Mouse (Mus musculus) embryonic facial prominence, embryonic 15.5 days (tissue): Measurements from ENCODE around the gene Cep68. TPM values are rescaled to one million over a fixed set of nuclear protein-coding genes. Genes with fewer than 3 reads are reported as not detected.
A peak's percentile ranks its signal among the peaks of the same experiment; 100 is the strongest.

ENCODE experiments used
- ATAC-seq: fragments of 200-750 bp; cut with Nextera tagmentation; 2 replicates; pipeline ENCODE4 v1.8.0; 2017; ENCODE audit warnings: low read depth, moderate TSS enrichment; ENCODE audit not compliant: insufficient number of reproducible peaks, low FRiP score, low TSS enrichment
- H3K27ac ChIP-seq: fragments of 300-500 bp; sonication (generic); replicated peaks from 2 replicates; pipeline ENCODE4 v1.5.1; 2015; ENCODE audit warnings: mild to moderate bottlenecking, inconsistent platforms
- H3K27me3 ChIP-seq: fragments of 300-500 bp; sonication (generic); 2 replicates; pipeline ENCODE4 v1.6.1; 2015; ENCODE audit warnings: inconsistent platforms
- H3K36me3 ChIP-seq: fragments of 300-500 bp; sonication (generic); 2 replicates; pipeline ENCODE4 v1.6.1; 2015; ENCODE audit warnings: mild to moderate bottlenecking, inconsistent platforms
- H3K4me1 ChIP-seq: fragments of 300-500 bp; sonication (generic); 2 replicates; pipeline ENCODE4 v1.6.1; 2015; ENCODE audit warnings: inconsistent platforms
- H3K4me2 ChIP-seq: fragments of 300-500 bp; sonication (generic); replicated peaks from 2 replicates; pipeline ENCODE4 v1.6.1; 2015; ENCODE audit warnings: mild to moderate bottlenecking, inconsistent platforms
- H3K4me3 ChIP-seq: fragments of 300-500 bp; sonication (generic); replicated peaks from 2 replicates; pipeline ENCODE4 v1.5.1; 2015; ENCODE audit warnings: mild to moderate bottlenecking, inconsistent platforms
- H3K9ac ChIP-seq: fragments of 300-500 bp; sonication (generic); 2 replicates; pipeline ENCODE4 v1.6.1; 2015; ENCODE audit warnings: inconsistent platforms
- H3K9me3 ChIP-seq: fragments of 300-500 bp; sonication (generic); replicated peaks from 2 replicates; pipeline ENCODE4 v1.6.1; 2016; ENCODE audit warnings: inconsistent platforms
- WGBS: fragments of 180-500 bp; shearing (Covaris S2); methylation state at CpG from one replicate; pipeline ENCODE4 v1.1.7; 2015; 5-methylcytosine and 5-hydroxymethylcytosine counted together
- polyA plus RNA-seq: library from polyadenylated mRNA; unstranded; fragments of >200 nt; fragmentation: Nextera tagmentation; extraction: Ambion mirVana; gene quantifications from 2 replicates; pipeline ENCODE4 v1.2.1, GENCODE M21; 2015

Cep68 gene
- polyA plus RNA-seq: 31.1 and 33.2 TPM in 2 replicates

- ATAC-seq: peak; percentile 99
- Histone ChIP-seq H3K36me3 (0 out of 2 replicates have a peak, but pooled peaks cover 3% of the 10 kb centered on the region), H3K9ac (peak within 1 kb of the TSS; percentile 94), H3K4me2 (peak within 1 kb of the TSS; percentile 69), H3K27me3 (no peaks in the 10 kb centered on the region), H3K9me3 (no peaks in the 10 kb centered on the region), H3K4me1 (peaks cover 36% of the 10 kb centered on the region), H3K27ac (peak within 1 kb of the TSS; percentile 88), H3K4me3 (peak within 1 kb of the TSS; percentile 95)
- WGBS: under 1% methylated on average over 59 of the region's 59 CpGs
These were observed at the start of gene Cep68 for GRCm38 (mm10) chr11:20249296-20250110. Cep68 (minus strand) TSS chr11:20249429.

GRCm38 (mm10) chr11:20284463-20284862 is 35.2 kb upstream of the Cep68 start:
- H3K36me3 ChIP-seq: no peaks in the 10 kb centered on the region
- no peak overlapping the region for H3K9ac ChIP-seq
- H3K9me3 ChIP-seq: no peaks in the 10 kb centered on the region
- H3K4me3 ChIP-seq: no peak overlapping the region
- 76% methylated on average over 3 of the region's 3 CpGs for WGBS
- no peak overlapping the region for H3K4me2 ChIP-seq
- no peaks in the 10 kb centered on the region for H3K4me1 ChIP-seq
- H3K27ac ChIP-seq: no peak overlapping the region
- H3K27me3 ChIP-seq: no peaks in the 10 kb centered on the region
- no peak for ATAC-seq

- Histone ChIP-seq H3K9ac (no peak overlapping the region), H3K9me3 (no peaks in the 10 kb centered on the region), H3K27ac (no peak overlapping the region), H3K4me2 (no peak overlapping the region), H3K4me1 (no peaks in the 10 kb centered on the region), H3K4me3 (no peak overlapping the region), H3K36me3 (no peaks in the 10 kb centered on the region), H3K27me3 (no peaks in the 10 kb centered on the region)
- no peak for ATAC-seq
- 82% methylated on average over 2 of the region's 2 CpGs for WGBS
These were observed 33.5 kb upstream of the Cep68 start for GRCm38 (mm10) chr11:20282601-20283219.

GRCm38 (mm10) chr11:20280982-20281381 is 31.8 kb upstream of the Cep68 start:
- Histone ChIP-seq H3K4me3 (no peak overlapping the region), H3K4me2 (no peak overlapping the region), H3K9me3 (no peaks in the 10 kb centered on the region), H3K27me3 (no peaks in the 10 kb centered on the region), H3K9ac (no peak overlapping the region), H3K36me3 (no peaks in the 10 kb centered on the region), H3K27ac (no peak overlapping the region), H3K4me1 (no peaks in the 10 kb centered on the region)
- no peak for ATAC-seq
- WGBS: 47% methylated on average over 5 of the region's 5 CpGs

GRCm38 (mm10) chr11:20278702-20279101 is 29.5 kb upstream of the Cep68 start:
- Histone ChIP-seq H3K27me3 (no peaks in the 10 kb centered on the region), H3K9ac (no peak overlapping the region), H3K27ac (no peak overlapping the region), H3K9me3 (no peaks in the 10 kb centered on the region), H3K4me3 (no peak overlapping the region), H3K4me2 (no peak overlapping the region), H3K36me3 (no peaks in the 10 kb centered on the region), H3K4me1 (no peaks in the 10 kb centered on the region)
- 60% methylated on average over 5 of the region's 5 CpGs for WGBS
- no peak for ATAC-seq

- Histone ChIP-seq H3K9me3 (no peaks in the 10 kb centered on the region), H3K27me3 (no peaks in the 10 kb centered on the region), H3K9ac (no peak overlapping the region), H3K4me3 (no peak overlapping the region), H3K27ac (no peak overlapping the region), H3K4me1 (no peaks in the 10 kb centered on the region), H3K36me3 (no peaks in the 10 kb centered on the region), H3K4me2 (no peak overlapping the region)
- ATAC-seq: no peak
- WGBS: 73% methylated on average over 2 of the region's 2 CpGs
These were observed 27.9 kb upstream of the Cep68 start for GRCm38 (mm10) chr11:20277106-20277505.

- H3K4me1 ChIP-seq: no peaks in the 10 kb centered on the region
- no peak for ATAC-seq
These were observed 26.7 kb upstream of the Cep68 start for GRCm38 (mm10) chr11:20275974-20276373.

GRCm38 (mm10) chr11:20269885-20270284 is 20.7 kb upstream of the Cep68 start:
- H3K9ac ChIP-seq: no peak overlapping the region
- no peaks in the 10 kb centered on the region for H3K27me3 ChIP-seq
- no peak overlapping the region for H3K4me2 ChIP-seq
- no peak overlapping the region for H3K27ac ChIP-seq
- no peaks in the 10 kb centered on the region for H3K36me3 ChIP-seq
- H3K9me3 ChIP-seq: no peaks in the 10 kb centered on the region
- H3K4me1 ChIP-seq: no peaks in the 10 kb centered on the region
- ATAC-seq: no peak
- WGBS: 87% methylated on average over 6 of the region's 6 CpGs
- H3K4me3 ChIP-seq: no peak overlapping the region

More at GRCm38 (mm10) chr11:20275974-20276373, 26.7 kb upstream of the Cep68 start:
- Histone ChIP-seq H3K9ac (no peak overlapping the region), H3K4me2 (no peak overlapping the region), H3K27me3 (no peaks in the 10 kb centered on the region), H3K4me3 (no peak overlapping the region), H3K36me3 (no peaks in the 10 kb centered on the region), H3K9me3 (no peaks in the 10 kb centered on the region), H3K27ac (no peak overlapping the region)
- WGBS: 65% methylated on average over 2 of the region's 2 CpGs

- H3K4me1 ChIP-seq: no peaks in the 10 kb centered on the region
- H3K4me3 ChIP-seq: no peak overlapping the region
- no peak overlapping the region for H3K4me2 ChIP-seq
- H3K27ac ChIP-seq: no peak overlapping the region
- no peak overlapping the region for H3K9ac ChIP-seq
- ATAC-seq: no peak
- no peaks in the 10 kb centered on the region for H3K27me3 ChIP-seq
- 57% methylated on average over 8 of the region's 8 CpGs for WGBS
- no peaks in the 10 kb centered on the region for H3K9me3 ChIP-seq
- H3K36me3 ChIP-seq: no peaks in the 10 kb centered on the region
These were observed 13.6 kb upstream of the Cep68 start for GRCm38 (mm10) chr11:20262628-20263380.

GRCm38 (mm10) chr11:20254791-20255190 is 5.6 kb upstream of the Cep68 start:
- Histone ChIP-seq H3K4me2 (no peak overlapping the region), H3K27me3 (no peaks in the 10 kb centered on the region), H3K36me3 (no peaks in the 10 kb centered on the region), H3K9me3 (no peaks in the 10 kb centered on the region), H3K9ac (no peak overlapping the region), H3K4me1 (peaks cover 4% of the 10 kb centered on the region; the same call in 1 of the 2 replicates), H3K27ac (no peak overlapping the region), H3K4me3 (no peak overlapping the region)
- no peak for ATAC-seq
- 70% methylated on average over 4 of the region's 4 CpGs for WGBS

- Histone ChIP-seq H3K36me3 (no peaks in the 10 kb centered on the region), H3K9me3 (no peaks in the 10 kb centered on the region), H3K4me1 (peaks cover 9% of the 10 kb centered on the region), H3K9ac (no peak overlapping the region), H3K4me3 (no peak overlapping the region), H3K4me2 (no peak overlapping the region), H3K27me3 (no peaks in the 10 kb centered on the region), H3K27ac (no peak overlapping the region)
- WGBS: 61% methylated on average over 2 of the region's 2 CpGs
- ATAC-seq: no peak
These were observed 3.9 kb upstream of the Cep68 start for GRCm38 (mm10) chr11:20253088-20253487.
